Mouse (Mus musculus) urinary bladder, adult 2 months (tissue): ENCODE data around the gene Pax2. TPM values are rescaled to one million over a fixed set of nuclear protein-coding genes. Genes with fewer than 3 reads are reported as not detected.

Source experiments
- DNase-seq: peaks from one replicate; pipeline ENCODE4 v3.0.0; 2022; ENCODE audit warnings: low spot score
- polyA plus RNA-seq: library from polyadenylated mRNA; depleted of rRNA; stranded (reverse); fragments of >200 nt; gene quantifications from 2 replicates; pipeline ENCODE4 v1.2.3, GENCODE M21; 2012

Pax2 gene
- polyA plus RNA-seq, 1 experiment, result not detected

GRCm38 (mm10) chr19:44748271-44748670 is 7.6 kb upstream of the Pax2 start:
- DNase-seq, result no peak

GRCm38 (mm10) chr19:44749061-44749990 is 6.5 kb upstream of the Pax2 start:
- no peak for DNase-seq

- no peak for DNase-seq
Measured at GRCm38 (mm10) chr19:44750051-44751041, 5.5 kb upstream of the Pax2 start.

DNA sequence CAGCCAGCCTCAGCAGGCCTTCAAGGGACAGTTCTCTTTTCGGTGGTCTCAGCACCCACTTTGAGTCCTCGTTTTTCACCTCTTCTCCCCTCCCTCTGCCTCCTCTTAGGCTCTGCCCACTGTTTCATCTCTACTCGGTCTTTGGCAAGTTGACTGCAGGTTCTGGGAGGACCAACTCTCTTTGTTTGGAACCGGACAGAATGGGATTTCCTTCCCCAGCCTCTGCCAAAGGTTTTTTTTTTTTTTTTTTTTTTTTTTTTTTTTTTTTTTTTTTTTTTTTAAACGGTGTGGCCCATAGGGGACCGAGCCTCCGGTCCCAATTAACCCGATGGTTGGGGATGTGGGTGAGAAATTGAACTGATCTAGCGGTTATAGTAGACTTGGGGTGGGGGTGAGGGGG is 4.8 kb upstream of the Pax2 start:
- DNase-seq, result no peak

- DNase-seq, result no peak
Measured at GRCm38 (mm10) chr19:44751551-44751950, 4.3 kb upstream of the Pax2 start.

GRCm38 (mm10) chr19:44752056-44752940 is 3.5 kb upstream of the Pax2 start:
- DNase-seq, result no peak

DNA sequence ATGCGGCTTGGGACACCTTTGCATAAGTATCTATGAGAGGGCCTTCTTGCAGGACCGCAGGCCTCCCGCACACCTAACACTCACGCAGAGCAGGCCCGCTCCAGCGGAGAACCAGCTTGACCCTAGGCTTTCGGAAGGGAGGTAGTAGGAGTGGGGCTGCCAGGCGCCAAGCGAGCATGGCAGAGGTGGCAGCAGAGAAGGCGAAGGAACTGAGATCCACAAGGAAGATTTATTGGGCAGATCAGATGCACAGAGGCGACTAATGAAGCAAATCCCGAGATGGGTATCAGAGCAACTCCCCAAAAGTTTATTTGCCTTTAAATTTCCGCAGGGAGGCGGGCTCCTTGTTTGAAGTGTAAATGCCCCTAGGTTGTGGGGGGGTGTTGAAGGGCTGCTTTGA is 2.5 kb upstream of the Pax2 start:
- DNase-seq, result no peak

GRCm38 (mm10) chr19:44754461-44755377 is 1.1 kb upstream of the Pax2 start:
- no peak for DNase-seq

- no peak for DNase-seq
Measured at GRCm38 (mm10) chr19:44755378-44755692, 510 bp upstream of the Pax2 start.

DNA sequence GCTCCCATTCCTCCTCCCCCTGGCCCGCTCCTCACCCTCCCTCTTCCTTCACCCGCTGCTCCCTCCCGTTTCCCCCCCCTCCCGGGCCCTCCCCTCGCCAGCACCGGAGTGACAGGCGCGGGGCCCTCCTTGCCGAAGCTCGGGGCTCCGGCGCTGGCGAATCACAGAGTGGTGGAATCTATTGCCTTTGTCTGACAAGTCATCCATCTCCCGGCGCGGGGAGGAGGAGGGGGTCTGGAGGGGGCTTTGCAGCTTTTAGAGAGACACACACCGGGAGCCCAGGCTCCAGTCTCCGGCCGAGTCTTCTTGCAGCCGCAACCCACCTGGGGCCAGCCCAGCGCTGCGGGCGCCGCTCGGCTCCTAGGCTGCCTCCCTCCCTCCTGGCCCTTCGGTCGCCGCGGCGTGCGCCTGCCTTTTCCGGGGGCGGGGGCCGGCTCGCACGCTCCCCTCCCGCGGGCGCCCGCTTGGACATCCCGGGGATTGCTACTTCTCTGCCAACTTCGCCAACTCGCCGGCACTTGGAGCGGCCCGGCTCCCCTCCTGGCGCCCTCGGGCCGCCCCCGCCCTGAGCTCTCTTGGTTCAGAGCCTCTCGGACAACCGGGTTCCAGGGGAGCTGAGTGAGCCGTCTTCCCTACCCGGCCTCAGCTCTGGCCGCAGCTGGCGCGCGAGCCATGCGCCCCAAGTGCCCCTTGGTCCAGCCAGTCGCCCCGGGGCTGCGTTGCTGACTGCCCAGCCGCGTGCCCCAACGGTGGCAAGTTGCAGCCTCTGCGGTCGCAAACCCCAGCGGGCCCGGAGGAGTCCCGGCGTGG is 781 bp downstream of the Pax2 start:
- DNase-seq, result no peak

- no peak for DNase-seq
Measured at GRCm38 (mm10) chr19:44757231-44757871, 1.5 kb downstream of the Pax2 start.

- DNase-seq, result no peak
Measured at GRCm38 (mm10) chr19:44758846-44759245, 3.0 kb downstream of the Pax2 start.

DNA sequence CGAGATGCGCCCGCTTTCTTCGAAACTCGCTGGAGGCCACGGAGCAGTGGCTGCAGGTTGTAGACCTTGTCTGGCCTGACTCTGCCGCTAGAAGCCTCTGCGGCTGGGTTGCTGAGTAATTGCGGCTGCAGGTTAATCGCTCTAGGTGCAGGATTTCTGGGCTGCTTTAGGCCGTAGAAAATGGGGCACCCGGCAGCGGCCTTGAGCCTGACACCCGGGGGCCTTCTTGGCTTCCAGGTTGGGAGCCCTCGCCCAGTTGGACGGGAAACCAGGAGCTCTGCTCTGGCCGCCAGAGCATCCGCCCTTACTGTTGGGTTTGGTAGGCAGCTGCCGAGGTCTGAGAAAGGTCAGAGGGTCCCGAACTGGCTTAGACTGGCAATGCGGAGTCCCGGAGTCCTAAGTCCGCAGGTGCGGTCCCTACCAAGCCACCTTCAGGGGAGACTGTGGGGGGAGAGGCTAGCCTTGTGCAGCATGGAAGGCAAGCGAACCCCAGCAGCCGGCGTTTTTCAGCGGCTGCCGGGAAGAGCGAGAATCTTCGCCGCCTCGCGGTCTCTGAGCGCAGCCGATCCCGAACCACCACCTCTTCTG is 3.8 kb downstream of the Pax2 start:
- no peak for DNase-seq

- no peak for DNase-seq
Measured at GRCm38 (mm10) chr19:44760259-44761131, 4.7 kb downstream of the Pax2 start.

DNA sequence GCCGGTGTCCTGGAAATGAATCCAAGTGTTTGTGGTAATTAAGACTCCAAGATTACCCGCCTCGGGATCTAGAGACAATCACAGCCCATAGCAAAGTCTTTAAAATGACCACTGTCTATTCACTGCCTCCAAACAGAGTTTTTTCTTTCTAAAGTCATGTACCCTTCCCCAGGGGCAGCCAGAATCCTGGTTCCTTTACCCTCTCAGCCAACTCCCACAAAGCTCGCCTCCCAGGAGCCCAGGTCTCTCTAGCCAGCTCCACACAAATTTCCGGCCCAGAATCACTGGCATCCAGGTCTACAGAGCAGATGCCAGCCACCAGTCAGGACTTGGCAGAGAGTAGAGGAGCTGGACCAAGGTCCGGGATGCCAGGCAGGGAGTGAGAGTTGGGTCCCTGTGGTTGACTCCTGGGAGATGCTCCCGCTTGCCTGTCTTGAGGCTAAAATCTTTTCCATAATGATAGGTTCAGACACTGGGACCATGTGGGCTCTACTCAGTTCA is 6.3 kb downstream of the Pax2 start:
- DNase-seq, result no peak

- no peak for DNase-seq
Measured at GRCm38 (mm10) chr19:44770268-44771050, 14.6 kb downstream of the Pax2 start.

- no peak for DNase-seq
Measured at GRCm38 (mm10) chr19:44771499-44771898, 15.7 kb downstream of the Pax2 start.
